Mouse (Mus musculus): ENCODE data around the gene 1700069L16Rik.
A peak's percentile ranks its signal among the peaks of the same experiment; 100 is the strongest.

Gene 1700069L16Rik

DNA sequence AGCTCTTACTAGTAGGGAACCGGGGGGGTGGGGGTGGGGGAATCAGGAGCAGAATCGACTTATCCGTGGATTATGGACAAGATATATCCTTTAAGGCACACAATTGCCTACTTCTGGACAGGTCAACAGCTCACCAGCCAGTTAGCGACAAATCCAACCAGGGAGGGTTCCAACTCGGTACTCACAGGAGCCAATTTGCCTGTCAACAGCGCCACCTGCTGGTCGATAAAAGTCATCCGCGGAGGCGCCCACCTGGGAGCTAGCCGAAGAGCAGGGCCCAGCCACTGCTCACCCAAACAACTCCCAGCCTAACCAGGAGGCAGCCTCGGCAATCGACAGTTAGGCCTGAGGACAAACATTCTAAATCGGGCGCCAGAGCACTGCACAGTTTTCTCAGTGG lies at the start of gene 1700069L16Rik:
Gene 1700069L16Rik (minus strand): TSS at position 327 of the 400 bp plus-strand sequence.
- DNase-seq (ENCODE audit: low spot score) = peak; percentile 58

DNA sequence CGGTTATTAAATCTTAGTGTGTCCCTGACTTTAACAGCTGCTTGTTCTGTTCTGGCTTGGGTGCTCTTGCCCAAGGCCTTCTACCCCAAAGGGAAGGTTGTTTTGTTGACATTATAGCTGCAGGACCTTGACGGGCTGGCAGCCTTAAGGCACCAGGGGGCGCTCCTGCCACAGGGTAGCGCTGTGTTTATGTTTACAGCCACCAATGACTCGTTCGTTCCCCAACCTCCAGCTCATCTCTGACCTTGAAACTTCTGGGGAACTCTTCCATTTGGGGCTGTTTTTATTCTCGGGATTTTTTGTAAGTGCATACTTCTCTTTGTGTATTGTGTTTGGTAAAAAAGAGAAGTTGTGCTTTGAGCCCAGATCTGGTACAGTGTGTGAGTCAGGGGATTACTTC lies 49.1 kb upstream of the 1700069L16Rik start:
- peak; percentile 89 for DNase-seq (ENCODE audit: low spot score)

DNA sequence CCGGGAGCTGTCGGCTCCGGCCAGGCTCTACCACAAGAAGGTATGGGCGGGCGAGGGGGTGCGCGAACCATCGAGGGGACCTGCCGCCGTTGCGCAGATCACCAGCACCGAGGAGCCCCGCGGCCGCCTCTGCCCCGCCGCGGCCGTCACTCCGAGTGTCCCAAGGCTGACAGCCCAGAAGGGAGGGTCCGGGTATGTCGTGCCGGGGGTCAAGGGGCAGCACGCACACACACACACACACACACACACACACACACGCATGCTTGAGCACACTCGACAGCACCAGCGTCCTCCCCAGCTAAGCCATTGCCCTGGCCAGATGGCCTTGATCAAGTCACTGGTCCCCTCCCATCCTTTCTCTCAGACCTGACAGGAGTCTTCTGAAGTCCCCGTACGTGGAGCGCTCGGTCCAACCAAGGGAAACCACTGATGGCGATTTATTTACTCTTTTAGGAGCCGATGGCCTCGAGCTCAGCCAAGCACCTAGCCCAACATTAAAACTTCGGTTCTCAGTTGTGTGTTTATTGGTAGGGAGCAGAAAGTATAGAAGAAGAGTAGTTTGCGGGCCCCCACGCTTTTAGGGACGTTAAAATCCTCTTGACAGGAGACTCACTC lies 48.4 kb upstream of the 1700069L16Rik start:
- peak; percentile 37 for DNase-seq (ENCODE audit: low spot score)

DNA sequence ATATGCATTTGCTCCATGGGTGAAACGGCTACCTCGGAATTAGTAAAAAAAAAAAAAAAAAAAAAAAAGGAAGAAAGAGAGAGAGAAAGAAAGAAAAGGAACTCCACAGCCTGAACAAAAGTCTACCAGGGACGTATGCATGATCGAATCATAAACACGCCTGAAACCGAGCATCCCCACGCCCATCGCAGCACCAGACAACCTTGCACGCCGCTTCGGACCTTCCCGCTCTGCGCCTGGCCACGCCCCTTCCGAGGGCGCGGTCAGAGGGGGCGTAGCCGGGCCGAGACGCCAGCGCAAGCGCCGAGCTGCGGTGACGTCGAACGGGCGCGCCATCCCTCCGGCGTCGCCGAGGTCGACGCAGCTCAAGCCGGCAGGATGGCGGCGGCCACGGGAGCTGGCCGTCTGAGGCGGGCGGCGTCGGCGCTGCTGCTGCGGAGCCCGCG lies 47.9 kb upstream of the 1700069L16Rik start, which contains the start of the genes Sart3 and Iscu:
Gene Sart3 (minus strand): TSS at position 61 of the 446 bp plus-strand sequence.
Gene Iscu (plus strand): TSS at position 299 of the 446 bp plus-strand sequence.
- peak; percentile 93 for DNase-seq (ENCODE audit: low spot score)

DNA sequence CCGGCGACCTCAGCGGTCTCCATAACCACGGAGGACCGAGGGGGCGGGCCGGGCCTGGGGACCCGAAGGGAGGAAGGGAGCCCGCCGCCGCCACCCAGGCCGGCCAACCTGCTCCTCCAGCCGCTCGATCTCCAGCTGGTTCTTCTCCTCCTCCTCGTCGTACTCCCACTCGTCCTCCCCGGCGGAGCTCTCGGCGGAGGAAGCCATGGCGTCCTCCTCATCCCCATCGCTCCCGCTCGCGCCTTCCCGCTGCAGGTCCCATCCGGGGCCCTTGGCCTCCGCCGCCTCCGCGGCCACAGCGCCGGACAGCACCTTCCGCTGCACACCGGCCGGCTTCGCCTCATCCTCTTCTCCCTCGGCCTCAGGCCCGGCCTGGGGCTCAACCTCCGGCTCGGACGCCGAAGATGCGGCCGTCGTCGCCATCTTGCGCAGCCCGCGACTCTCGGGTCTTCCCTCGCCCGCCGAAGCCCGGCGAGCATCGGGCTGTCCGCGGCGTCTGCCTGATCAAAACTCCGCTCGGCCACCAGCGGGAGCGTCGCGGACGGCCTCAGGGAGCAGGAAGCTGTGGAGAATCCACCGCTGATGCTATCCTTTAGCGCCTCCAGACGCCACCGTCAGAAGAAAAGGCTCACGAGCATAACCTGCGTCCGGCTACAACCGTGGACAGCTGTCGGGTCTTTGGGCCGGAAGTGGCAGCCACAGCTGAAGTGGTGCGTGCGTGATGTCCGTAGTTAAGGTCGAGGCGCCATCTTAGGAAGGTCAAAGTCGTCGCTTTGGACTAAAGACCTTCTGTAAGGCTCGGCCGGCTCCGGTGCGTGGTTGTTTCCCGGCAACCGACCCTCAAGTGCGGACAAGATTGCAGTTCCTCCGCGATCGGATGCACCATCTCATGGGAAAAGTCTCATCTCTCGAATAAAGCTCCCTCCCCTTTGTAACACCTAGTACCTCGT lies 46.9 kb upstream of the 1700069L16Rik start:
- peak; percentile 86 for DNase-seq (ENCODE audit: low spot score)

DNA sequence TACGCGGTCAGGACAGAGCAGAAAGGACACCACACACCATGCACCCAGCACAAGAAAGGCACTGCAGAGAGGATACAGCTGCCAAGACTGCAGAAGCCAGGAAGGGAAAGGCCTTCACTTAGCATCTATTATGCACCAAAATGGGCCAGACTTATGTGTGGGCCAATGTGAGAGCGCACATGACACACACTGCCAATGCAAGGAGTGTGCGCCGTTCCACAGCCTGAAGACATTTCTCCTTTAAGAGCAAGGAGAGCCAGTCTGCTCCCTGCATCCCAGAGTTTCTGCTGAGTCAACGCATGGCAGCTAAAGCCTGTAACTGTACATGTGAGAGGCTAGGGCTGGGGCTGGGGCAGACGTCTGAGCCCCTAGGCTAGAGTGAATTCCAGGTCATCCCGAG lies 44.2 kb upstream of the 1700069L16Rik start:
- DNase-seq (ENCODE audit: low spot score) = no peak

DNA sequence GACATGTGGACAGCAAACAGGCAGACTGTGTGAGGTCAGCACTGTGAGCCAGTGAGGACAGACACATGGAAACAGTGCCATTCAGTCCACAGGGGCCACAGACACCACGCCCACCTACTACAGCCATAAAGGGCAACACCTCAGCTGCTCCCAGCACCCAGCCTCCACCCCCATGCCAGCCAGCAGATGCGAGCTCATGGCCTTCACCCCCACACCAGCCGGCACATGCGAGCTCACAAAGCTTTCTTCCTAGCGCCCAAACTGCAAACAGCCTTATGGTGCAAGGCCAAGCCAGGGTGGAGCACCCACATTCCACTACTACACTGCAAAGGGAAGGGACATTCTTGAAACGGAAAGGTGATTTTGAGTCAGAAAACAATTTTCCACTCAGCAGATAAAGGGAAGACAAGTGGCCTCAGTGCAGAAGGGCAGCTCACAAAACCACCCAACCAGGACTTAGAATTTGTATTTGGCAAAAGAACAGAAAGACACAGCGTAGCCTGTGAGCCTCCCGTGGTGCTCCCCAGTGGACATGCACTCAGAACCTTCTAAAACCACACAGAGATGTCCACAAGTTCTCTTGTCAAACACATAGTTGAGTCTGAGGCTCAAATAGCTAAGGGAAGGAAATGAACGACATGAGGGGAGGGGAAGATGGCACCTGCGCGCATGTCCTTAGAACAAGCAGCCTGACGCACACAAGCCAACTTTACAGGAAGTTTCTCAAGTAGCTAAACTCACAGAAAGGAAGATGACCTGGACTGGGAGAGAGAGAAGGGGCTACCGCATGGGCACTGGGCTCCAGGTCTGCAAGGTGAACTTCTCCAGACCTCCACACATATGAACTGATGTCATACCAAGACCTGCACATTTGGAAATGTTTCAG lies 41.3 kb upstream of the 1700069L16Rik start:
- no peak for DNase-seq (ENCODE audit: low spot score)

DNA sequence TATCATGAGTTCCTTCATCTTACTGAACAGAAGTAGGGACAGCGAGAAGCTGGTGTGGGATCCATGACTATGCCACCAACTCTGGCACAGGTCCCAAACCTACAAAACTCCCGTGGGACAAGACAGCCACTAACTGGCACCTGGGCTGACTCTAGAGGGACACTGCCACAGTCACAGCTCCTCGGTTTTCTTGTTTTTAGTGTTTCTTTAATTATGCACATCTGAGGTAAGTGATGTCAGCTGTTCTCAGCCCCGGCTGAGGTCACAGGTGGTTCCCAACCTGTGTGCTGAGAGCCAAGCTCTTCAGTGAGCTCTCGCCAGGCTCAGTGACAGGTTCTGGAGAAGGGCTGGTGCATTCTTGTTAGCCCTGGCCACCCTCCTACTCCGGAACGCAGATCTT lies 39.9 kb upstream of the 1700069L16Rik start:
- no peak for DNase-seq (ENCODE audit: low spot score)

DNA sequence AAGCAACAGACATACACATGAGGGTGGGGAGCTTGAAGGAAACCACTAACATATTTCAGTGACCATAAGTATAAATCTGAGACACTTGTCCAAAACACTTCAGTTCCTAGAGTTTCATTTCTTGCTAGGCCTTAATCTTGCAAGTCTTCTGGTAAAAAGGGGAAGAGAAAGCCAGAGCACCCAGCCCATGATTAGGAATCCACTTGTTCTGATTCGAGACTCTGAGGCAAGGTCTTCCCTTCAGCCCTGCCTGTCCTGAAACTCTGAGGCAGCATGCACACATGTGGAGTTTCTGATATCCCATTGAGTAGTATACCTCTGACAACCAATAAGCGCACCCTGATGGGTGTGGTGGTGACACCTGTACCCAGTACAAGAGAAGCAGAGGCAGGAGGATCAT lies 37.0 kb upstream of the 1700069L16Rik start:
- no peak for DNase-seq (ENCODE audit: low spot score)

DNA sequence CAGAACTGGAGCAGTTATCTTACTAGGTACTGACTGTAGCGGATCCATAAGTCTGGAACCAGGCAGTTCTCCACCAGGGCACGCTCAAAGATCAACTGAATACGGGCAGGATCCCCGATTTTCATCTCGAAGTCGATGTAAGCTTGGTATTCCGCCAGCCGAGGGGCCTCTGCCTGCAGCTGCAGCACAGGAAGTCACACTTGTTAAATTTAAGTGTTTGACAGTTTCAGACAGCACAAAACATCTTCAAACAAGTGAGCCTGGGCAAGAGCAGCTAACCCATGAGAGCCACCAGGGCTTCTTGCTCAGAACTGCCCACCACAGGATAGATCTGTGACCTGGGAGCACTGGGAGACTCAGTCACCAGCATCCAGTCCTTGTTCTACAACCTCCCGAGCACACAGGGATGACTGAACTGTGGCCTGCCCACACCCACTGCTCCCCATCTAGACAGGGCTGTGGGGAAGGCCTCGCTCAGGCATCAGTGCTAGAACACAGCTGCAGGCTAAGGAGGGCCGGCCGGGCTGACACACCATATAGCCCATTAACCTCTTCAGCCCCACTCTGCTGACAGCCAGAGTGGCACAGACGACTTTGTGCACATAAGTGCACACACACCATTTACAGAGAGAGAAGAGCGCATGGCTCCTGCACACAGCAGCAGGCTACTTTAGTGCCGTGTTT lies 30.9 kb upstream of the 1700069L16Rik start:
- no peak for DNase-seq (ENCODE audit: low spot score)

DNA sequence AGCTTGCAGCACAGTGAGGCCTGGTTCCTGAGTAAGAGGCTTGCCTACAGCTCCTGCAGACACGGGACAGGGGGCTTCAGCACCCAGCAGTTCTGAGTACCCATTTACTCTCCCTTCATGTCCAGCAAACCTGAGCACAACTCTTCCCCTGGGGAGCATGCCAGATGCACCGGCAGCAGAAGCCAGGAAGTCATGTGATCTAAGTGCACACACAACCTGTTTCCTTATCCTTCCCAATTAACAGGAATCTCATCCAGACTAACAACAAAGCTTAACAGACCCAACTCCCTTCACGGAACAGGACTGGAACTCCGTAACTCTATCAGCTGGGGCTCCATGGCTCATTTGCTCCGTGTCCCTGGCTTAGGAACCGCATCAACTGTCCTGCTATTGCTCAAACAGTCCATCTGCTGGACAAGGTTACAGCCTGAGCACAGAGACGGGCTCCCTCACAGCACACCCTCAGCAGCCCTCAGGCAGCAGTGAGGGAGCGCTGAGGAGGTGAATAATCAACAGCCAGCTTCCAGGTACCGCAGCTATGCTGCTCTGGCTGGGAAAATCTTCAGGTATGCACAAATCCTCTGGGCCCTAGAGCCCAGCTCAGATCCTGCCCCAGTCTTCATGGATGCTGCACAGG lies 27.1 kb upstream of the 1700069L16Rik start:
- no peak for DNase-seq (ENCODE audit: low spot score)

DNA sequence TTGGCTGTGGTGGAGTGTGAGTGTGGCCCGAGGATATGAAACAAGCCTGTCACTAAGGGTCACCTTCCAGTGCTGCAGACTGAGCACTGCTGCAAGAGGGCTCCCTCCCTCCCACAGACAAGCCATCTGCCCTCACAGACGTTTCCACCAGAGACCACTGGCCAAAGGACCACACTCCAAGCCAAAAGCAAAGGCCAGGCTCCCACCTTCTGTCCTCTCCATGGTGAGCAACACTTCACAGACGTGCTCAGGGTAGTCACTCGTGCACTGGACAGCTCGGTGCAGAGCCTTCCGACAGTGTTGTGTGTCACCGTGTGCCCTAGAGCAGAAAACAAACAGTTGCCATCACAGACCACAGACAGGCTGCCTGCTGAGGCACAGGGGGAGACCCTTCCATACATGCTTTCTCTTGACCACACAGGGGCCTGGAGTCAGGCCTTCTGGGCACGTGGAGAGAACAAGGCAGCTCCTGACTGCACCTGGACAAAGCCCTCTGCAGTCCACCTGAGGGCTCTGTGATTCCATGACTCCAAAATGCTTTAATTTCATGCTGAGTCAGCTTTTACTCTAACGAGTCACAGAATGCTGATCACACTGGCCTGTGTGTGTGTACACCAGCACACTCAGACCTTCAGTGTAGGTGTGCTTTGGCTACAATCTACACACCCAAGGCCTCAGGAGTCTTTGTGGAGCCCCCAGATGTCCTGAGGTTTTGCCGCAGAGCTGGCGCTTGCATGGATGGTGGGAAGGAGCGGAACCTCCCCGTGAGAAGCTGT lies 24.2 kb upstream of the 1700069L16Rik start:
- DNase-seq (ENCODE audit: low spot score) = no peak

DNA sequence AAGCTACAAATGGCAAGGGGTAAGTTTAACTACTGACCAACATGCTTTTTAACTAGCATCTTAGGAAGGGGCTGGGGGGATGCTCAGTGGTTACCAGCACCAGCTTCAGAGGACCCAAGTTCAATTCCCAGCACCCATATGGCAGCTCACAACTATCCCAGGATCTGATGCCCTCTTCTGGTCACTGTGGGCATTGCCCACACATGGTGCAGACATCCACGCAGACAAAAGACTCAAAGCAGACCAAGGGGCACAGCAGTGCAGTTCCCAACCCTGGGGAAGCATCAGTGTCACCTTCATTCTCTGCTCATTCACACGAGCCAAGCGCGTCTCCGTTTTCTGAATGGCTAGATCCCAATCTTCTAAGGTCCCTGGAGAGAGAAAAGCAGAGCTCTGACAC lies 23.1 kb upstream of the 1700069L16Rik start:
- no peak for DNase-seq (ENCODE audit: low spot score)

DNA sequence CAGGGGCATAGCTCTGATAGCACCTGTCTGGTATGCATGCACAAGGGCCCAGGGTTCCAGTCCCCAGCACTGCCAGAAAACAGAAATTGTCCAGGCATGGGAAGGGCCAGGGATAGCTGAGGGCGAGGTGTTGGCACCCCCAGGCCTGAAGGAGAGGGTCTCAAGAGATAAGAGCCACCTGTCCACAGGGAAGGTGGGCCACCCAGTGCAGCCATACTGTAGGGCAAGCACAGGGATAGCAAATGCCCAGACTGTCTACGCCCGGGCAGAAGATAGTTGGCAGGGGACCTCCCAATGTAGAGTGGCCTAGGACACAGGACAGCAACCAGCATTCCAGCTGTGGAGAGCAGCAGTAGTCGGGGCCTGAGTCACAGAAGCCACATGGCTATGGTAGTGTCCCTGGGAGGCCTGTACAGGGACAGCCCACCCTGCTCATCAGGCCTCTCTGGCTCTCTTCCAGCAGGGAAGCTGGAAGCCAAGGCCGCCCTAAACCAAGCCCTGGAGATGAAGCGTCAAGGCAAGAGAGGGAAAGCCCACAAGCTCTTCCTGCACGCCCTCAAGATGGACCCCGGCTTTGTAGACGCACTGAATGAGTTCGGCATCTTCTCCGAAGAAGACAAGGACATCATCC lies 13.2 kb upstream of the 1700069L16Rik start:
- no peak for DNase-seq (ENCODE audit: low spot score)

DNA sequence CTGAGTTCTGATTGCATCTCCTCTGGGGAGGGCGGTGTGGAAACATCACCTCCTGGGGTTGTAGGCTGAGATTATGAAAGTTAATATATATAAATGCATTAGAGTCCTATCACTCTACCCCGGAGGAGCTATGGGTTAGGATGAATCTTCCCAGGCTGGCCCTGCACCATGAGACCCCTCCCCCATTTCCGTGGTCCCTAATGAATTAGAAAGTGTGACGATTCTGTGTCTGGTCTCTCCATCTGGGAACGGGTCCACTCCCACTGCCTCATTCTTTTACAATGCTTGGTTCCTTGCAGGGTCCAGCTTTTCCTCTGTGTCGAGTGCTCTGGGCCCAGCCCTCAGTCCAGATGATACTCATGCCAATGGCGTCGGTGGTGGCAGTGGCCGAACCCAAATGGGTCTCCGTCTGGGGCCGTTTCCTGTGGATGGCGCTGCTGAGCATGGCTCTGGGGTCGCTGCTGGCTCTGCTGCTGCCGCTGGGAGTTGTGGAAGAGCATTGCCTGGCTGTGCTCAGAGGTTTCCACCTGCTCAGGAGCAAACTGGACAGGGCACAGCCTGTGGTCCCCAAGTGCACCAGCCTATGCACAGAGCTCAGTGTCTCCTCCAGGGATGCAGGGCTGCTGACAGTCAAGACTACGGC lies 12.1 kb upstream of the 1700069L16Rik start:
- DNase-seq (ENCODE audit: low spot score) = no peak

DNA sequence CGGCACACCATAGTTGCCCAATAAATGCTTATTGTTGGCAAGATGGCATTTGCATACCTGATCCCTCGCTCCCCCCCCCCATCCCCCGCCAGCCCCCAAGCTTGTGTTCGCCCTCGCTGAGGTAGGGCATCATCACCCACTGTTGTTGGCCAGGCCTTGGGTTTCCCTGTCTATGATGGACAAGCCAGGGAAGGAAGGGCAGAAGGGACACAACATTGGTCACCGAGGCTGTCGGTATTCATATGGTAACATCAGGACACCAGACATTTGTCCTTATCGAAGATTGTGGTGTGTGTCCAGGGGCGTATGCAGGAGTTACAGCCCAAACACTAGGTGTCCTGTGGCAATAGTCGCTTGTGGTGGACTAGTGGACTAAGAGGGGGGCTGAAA lies 11.5 kb upstream of the 1700069L16Rik start:
- no peak for DNase-seq (ENCODE audit: low spot score)

DNA sequence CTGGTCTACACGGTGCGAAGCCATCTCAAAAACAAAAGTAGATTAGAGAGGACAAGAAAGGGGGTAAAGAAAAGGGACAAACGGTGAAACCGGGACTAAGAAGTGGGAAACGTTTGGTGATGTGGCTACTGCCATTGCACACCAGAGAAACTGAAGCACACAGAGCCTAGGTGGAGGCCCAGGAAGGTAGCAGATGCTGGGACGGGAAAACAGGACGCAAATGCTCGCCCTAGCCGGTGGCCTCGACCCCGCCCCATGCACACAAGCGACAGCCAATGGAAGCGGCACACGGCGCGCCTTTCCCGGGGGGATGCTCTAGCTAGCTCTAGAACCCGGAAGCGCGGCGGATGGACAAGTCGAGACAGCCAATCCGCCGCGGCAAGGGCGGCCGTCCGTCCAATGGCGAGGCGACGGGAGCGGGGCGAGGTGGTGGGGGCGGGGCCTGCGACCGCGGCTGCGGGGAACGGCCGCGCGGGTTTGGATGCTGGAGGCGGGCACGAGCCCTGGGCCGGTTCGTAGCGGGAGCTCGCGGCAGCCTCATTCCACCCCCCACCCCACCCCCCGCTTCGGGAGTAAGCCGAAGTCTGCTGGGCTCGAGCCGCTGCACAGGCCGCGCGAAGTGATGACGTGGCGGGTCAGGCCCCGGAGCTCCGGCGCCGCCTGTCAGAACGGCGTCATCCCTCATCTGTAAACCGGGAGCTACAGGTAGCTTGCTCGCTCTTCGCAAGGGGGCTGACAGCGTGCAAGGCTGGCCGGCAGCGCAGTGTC lies 11.0 kb upstream of the 1700069L16Rik start, which contains the start of gene Ficd:
Gene Ficd (plus strand): TSS at position 459 of the 768 bp plus-strand sequence.
- DNase-seq (ENCODE audit: low spot score) = peak; percentile 90

DNA sequence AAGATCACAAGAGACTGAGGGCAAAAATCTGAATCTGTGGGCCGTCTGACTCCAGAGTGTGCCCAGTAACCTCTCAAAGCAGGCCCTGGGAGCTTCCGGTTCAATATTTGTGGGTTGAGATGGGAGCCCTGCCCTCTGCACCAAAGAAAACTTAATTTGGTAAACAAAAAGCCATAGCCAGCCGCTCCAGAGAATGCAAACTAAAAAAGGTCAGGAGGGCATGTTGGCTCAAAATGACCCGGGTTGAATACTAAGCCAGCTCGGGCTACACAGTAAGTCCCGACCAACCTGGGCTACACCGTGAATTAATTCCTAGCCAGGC lies 10.4 kb upstream of the 1700069L16Rik start:
- DNase-seq (ENCODE audit: low spot score) = no peak

Measured in spleen, adult 12 weeks (tissue).